Mouse (Mus musculus) granulocyte monocyte progenitor cell, adult 5-6 weeks (primary cell): ENCODE measurements around the gene Bcl2l1. TPM values are rescaled to one million over a fixed set of nuclear protein-coding genes. Genes with fewer than 3 reads are reported as not detected.

Experiments used
- ATAC-seq: replicated peaks from 2 replicates; pipeline ENCODE4 v1.8.0; 2016; ENCODE audit warnings: mild to moderate bottlenecking, moderate TSS enrichment, inconsistent platforms; ENCODE audit not compliant: poor library complexity, severe bottlenecking
- total RNA-seq, 2 experiments: library from RNA; stranded (forward) in 1 of 2; stranded (reverse) in 1 of 2; fragments of 200-712, 200-1000 nt in 1 of 2; fragments of >200 nt in 1 of 2; fragmentation: Nextera tagmentation in 1 of 2; gene quantifications; 2 replicates each; pipeline ENCODE4 v1.2.3; 2014 to 2017

Bcl2l1 gene
- total RNA-seq, 2 experiments from 2014 or later: 10.3 to 27.8 TPM

GRCm38 (mm10) chr2:152777081-152777480, 54.4 kb downstream of the Bcl2l1 start:
- no peak for ATAC-seq

- no peak for ATAC-seq
Measured at GRCm38 (mm10) chr2:152776435-152776834, 55.1 kb downstream of the Bcl2l1 start.

DNA sequence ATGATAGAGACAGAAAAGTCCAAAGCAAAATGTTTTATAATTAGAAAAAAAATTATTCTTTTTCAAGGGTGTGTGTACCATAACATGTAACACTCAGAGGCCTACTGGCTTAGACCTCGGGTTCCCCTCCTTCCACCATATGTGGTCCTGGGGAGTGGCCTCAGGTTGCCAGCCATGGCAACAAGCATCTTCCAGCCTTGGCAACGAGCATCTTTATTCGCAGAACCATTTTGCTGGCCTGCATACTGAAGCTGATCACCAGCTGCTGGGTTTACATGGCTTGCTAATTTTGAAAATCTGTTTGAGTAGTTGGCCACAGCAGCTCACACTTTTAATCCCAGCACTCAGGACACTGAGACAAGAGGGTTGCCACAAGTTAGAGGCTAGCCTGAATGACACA, 55.5 kb downstream of the Bcl2l1 start:
- ATAC-seq: no peak

DNA sequence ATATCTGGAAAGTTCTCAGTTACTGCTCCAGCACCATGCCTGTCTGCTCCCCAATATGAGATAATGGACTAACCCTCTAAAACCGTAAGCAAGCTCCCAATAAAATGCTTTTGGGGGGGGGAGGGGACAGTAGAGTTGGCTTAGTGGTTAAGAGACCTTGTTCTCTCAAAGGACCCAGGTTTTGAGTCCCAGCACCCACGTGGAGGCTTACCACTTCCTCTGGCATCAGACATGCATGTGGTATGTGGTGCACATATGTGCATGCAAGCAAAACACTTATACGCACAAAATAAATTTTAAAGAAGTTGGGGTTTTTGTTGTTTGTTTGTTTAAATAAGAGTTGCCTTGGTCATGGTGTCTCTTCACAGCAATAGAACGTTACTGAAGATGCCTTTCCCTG, 56.2 kb downstream of the Bcl2l1 start:
- 0 out of 2 replicates have a peak, but pooled peaks have one; percentile 27 for ATAC-seq

DNA sequence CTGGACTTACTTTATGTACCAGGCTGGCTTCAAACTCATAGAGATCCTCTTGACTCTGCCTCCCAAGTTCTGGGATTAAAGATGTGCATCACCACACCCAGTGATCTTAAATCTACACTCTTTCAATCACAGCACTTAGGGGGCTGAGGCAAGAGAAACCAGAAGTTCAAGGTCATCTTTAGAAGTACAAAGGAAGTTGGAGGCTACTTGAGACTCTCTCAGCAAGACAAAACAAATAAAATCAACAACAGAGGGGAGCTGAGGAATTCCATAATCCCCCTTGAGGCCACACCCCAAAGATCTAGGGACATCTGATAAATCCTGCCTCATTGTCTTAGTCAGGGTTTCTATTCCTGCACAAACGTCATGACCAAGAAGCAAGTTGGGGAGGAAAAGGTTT, 59.3 kb downstream of the Bcl2l1 start:
- no peak for ATAC-seq

- peak; percentile 61 for ATAC-seq
Measured at GRCm38 (mm10) chr2:152771571-152771970, 60.0 kb downstream of the Bcl2l1 start.

GRCm38 (mm10) chr2:152769677-152770076, 61.9 kb downstream of the Bcl2l1 start:
- ATAC-seq: no peak

GRCm38 (mm10) chr2:152767618-152768271, 63.8 kb downstream of the Bcl2l1 start:
- peak; percentile 69 for ATAC-seq

DNA sequence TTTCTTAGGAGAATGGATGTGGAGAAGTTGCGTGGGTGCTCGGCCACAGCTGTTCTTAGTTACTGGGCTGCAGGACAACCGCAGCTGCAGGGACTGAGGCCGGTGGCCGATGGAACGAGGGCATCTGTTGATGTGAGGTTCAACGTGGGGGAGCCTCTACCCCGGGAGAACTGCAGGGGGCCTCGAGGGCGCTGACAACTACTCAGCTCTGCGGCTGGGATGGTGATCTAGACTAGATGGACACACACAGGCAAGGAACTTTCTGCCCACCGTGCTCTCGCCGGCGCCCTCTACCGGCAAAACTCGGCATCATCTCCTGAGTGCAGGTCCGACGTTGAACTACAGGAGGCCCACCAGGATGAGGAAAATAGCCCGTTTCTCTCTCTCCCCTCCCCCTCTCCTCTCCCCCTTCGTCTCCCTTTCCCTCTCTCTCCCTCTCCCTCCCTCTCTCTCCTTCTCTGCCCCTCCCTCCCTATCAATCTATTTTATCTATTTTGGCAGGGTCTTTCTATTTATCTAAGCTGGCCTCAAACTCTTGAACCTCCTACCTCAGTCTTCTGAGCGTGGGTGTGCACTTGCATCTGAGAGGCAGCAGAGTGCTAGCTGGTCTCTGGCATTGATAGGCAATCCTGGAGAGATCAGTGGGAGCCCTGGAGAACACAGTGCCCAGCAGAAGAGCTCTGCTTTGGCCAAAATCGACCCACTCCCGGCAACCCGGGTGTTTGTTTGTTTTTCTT, 65.0 kb downstream of the Bcl2l1 start:
- peak; percentile 85 for ATAC-seq

GRCm38 (mm10) chr2:152765045-152765674, 66.4 kb downstream of the Bcl2l1 start:
- ATAC-seq: no peak

- peak; percentile 36; the same call in 1 of the 2 replicates for ATAC-seq
Measured at GRCm38 (mm10) chr2:152764172-152765044, 67.1 kb downstream of the Bcl2l1 start.

GRCm38 (mm10) chr2:152763310-152763709, 68.2 kb downstream of the Bcl2l1 start:
- ATAC-seq: no peak

DNA sequence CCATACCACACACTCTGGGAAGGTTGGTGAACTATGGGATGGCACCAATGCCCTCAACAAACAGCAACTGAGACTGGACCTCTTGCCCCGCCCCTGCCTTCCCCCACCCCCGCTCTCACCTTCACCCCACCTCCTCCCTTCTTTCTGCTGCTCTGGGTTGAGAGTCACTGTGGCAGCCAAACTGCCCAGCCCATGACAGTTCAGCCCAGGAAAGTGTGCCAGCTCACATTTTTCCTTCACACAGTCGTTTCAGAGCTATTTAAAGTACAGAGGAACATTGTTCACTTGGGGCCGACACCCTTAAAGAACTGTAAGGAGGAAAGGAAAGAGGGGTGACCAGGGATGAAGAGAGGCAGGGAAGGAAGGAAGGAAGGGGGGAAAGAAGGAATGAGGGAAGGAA, 73.2 kb downstream of the Bcl2l1 start:
- no peak for ATAC-seq

DNA sequence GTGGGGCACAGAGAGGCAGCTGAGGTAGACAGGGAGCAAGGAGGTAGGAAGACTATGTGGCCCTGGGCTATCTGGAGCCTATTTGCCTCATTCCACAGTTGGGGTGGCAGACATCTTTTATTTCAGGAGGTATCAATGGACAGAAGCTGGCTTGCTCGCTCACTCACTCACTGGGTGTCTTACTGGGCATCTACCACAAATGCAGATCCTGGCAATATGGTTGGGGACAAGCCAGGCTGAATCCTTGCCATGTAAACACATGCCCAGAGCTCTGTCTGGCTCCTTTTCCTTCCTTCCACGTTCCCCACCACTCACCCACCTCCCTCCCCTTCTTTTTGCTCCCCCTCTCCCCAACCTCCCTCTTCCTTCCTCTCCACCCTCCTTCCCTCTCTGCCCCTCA, 74.0 kb downstream of the Bcl2l1 start:
- no peak for ATAC-seq

DNA sequence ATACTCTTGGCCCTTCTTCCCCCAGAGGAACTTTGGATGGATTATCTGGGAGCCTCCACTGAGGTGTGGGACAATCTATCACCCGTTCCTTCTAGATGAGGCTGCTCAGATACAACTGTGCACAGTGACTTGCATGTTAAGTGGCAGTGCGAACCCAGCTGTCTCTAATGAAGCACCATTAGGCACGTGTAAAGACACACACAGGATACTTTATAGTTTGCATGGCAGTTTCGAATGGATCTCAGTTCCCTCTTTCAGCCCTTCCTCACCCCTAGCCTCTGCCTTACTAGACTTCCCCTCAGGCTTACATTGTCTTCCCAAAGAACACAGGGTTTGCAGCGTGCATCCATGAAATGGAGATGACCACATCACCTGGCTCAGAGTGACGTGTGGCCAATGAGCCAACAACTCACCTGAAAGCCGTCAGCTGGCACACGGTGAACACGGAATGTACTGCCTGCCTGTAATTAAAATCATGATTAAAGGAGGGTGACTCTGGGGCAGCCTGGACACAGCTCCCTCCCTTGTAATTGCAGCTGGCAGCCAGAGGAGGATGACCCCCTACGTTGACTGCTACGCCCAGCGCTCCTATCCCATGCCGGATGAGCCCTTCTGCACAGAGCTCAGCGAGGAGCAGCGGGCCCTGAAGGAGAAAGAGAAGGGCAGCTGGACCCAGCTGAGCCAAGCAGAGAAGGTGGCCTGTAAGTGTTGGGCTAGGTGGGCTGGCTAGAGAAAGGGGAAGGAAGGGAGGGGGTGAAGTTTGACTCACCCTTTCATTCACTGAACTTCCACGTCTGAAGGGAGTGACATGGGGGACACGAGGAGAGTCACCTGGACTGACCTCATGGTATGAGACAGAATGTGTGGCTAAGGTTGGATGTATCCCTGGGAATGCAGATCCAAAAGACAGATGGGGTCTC, 74.8 kb downstream of the Bcl2l1 start:
- peak; percentile 72 for ATAC-seq

- peak; percentile 64 for ATAC-seq
Measured at GRCm38 (mm10) chr2:152753944-152754711, 77.4 kb downstream of the Bcl2l1 start, which contains the start of gene Cox4i2. Gene Cox4i2 (plus strand): TSS chr2:152754173.

DNA sequence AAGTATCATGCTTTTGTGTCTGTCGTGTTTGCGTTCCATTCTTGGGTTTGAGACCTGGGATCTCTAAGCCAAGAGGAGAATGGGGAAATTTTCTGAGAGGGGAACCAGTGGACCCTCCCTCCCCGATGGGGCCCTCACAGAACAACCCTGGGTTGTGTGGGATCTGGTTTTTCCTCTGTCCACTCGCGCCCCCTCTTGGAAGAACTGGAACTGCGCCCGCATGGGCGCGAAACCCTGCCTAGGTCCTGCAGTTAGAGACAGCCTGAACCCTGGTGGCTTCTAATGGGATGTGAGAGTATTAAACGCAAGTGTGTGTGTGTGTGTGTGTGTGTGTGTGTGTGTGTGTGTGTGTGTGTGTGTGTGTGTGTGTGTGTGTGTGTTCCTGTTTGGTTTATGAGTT, 89.1 kb downstream of the Bcl2l1 start:
- peak; percentile 33 for ATAC-seq
